Mouse (Mus musculus) liver, embryonic 15.5 days (tissue): ENCODE measurements around the gene Sgms1. TPM values are rescaled to one million over a fixed set of nuclear protein-coding genes. Genes with fewer than 3 reads are reported as not detected.
A peak's percentile ranks its signal among the peaks of the same experiment; 100 is the strongest.

Experiments
- ATAC-seq: fragments of 200-750 bp; cut with Nextera tagmentation; 2 replicates; pipeline ENCODE4 v1.8.0; 2017; ENCODE audit warnings: moderate number of reproducible peaks, mild to moderate bottlenecking, moderate library complexity; ENCODE audit not compliant: insufficient read depth
- H3K27ac ChIP-seq: fragments of 300-500 bp; sonication (generic); replicated peaks from 2 replicates; pipeline ENCODE4 v1.5.1; 2015; ENCODE audit warnings: mild to moderate bottlenecking, inconsistent platforms
- H3K27me3 ChIP-seq: fragments of 300-500 bp; sonication (generic); 2 replicates; pipeline ENCODE4 v1.6.1; 2015; ENCODE audit warnings: mild to moderate bottlenecking, inconsistent platforms
- H3K36me3 ChIP-seq: fragments of 300-500 bp; sonication (generic); replicated peaks from 2 replicates; pipeline ENCODE4 v1.6.1; 2015; ENCODE audit warnings: moderate library complexity, mild to moderate bottlenecking, inconsistent platforms
- H3K4me1 ChIP-seq: fragments of 300-500 bp; sonication (generic); replicated peaks from 2 replicates; pipeline ENCODE4 v1.6.1; 2015; ENCODE audit warnings: inconsistent platforms
- H3K4me2 ChIP-seq: fragments of 300-500 bp; sonication (generic); 2 replicates; pipeline ENCODE4 v1.6.1; 2015; ENCODE audit warnings: moderate library complexity, mild to moderate bottlenecking, inconsistent platforms
- H3K4me3 ChIP-seq: fragments of 300-500 bp; sonication (generic); replicated peaks from 2 replicates; pipeline ENCODE4 v1.5.1; 2015; ENCODE audit warnings: mild to moderate bottlenecking, inconsistent platforms
- H3K9ac ChIP-seq: fragments of 300-500 bp; sonication (generic); 2 replicates; pipeline ENCODE4 v1.6.1; 2015; ENCODE audit warnings: moderate library complexity, mild to moderate bottlenecking, inconsistent platforms
- H3K9me3 ChIP-seq: fragments of 300-500 bp; sonication (generic); replicated peaks from 2 replicates; pipeline ENCODE4 v1.6.1; 2016; ENCODE audit warnings: inconsistent platforms
- WGBS: fragments of 180-500 bp; shearing (Covaris S2); methylation state at CpG from one replicate; pipeline ENCODE4 v1.1.7; 2015; ENCODE audit warnings: mixed read lengths; ENCODE audit not compliant: insufficient replicate concordance; 5-methylcytosine and 5-hydroxymethylcytosine counted together
- polyA plus RNA-seq: library from polyadenylated mRNA; unstranded; fragments of >200 nt; fragmentation: Nextera tagmentation; extraction: Ambion mirVana; gene quantifications from 2 replicates; pipeline ENCODE4 v1.2.1, GENCODE M21; 2015

The Sgms1 gene
- polyA plus RNA-seq, 1 experiment from 2014 or later = 24.8 TPM

- Histone ChIP-seq H3K4me1 (peaks cover 4% of the 10 kb centered on the region), H3K4me2 (no peak overlapping the region), H3K9me3 (no peaks in the 10 kb centered on the region), H3K27ac (no peak overlapping the region), H3K27me3 (peaks cover 9% of the 10 kb centered on the region), H3K36me3 (no peaks in the 10 kb centered on the region), H3K9ac (no peak overlapping the region), H3K4me3 (no peak overlapping the region)
- ATAC-seq = no peak
- 74% methylated on average over 13 of the region's 13 CpGs for WGBS
These were observed 5.3 kb upstream of the Sgms1 start for GRCm38 (mm10) chr19:32394825-32395224.

GRCm38 (mm10) chr19:32393758-32394450 lies 4.4 kb upstream of the Sgms1 start:
- no peak overlapping the region for H3K4me2 ChIP-seq
- no peak overlapping the region for H3K27ac ChIP-seq
- no peaks in the 10 kb centered on the region for H3K36me3 ChIP-seq
- no peak overlapping the region for H3K4me3 ChIP-seq
- H3K9me3 ChIP-seq = no peaks in the 10 kb centered on the region
- no peak overlapping the region for H3K9ac ChIP-seq
- H3K4me1 ChIP-seq = peaks cover 13% of the 10 kb centered on the region
- no peak for ATAC-seq
- H3K27me3 ChIP-seq = peaks cover 18% of the 10 kb centered on the region
- 72% methylated on average over 8 of the region's 8 CpGs for WGBS

GRCm38 (mm10) chr19:32393092-32393745 lies 3.7 kb upstream of the Sgms1 start:
- WGBS = 71% methylated on average over 4 of the region's 4 CpGs
- H3K4me3 ChIP-seq = no peak overlapping the region

GRCm38 (mm10) chr19:32391441-32391840 lies 1.9 kb upstream of the Sgms1 start:
- peaks cover 43% of the 10 kb centered on the region for H3K27me3 ChIP-seq
- H3K9ac ChIP-seq = no peak overlapping the region
- H3K4me3 ChIP-seq = no peak overlapping the region
- peaks cover 35% of the 10 kb centered on the region for H3K4me1 ChIP-seq
- H3K9me3 ChIP-seq = no peaks in the 10 kb centered on the region
- ATAC-seq = no peak
- no peak overlapping the region for H3K27ac ChIP-seq
- H3K4me2 ChIP-seq = no peak overlapping the region
- no peaks in the 10 kb centered on the region for H3K36me3 ChIP-seq
- WGBS = 75% methylated on average over 3 of the region's 3 CpGs

More at GRCm38 (mm10) chr19:32393092-32393745, 3.7 kb upstream of the Sgms1 start:
- Histone ChIP-seq H3K27ac (no peak overlapping the region), H3K4me2 (no peak overlapping the region), H3K36me3 (no peaks in the 10 kb centered on the region), H3K4me1 (peaks cover 17% of the 10 kb centered on the region), H3K27me3 (peaks cover 25% of the 10 kb centered on the region), H3K9ac (no peak overlapping the region), H3K9me3 (no peaks in the 10 kb centered on the region)
- ATAC-seq = no peak

GRCm38 (mm10) chr19:32390116-32390515 lies 602 bp upstream of the Sgms1 start:
- Histone ChIP-seq H3K4me3 (peak overlapping the region; percentile 72), H3K9me3 (no peaks in the 10 kb centered on the region), H3K27ac (no peak overlapping the region), H3K4me1 (peaks cover 37% of the 10 kb centered on the region), H3K27me3 (peaks cover 54% of the 10 kb centered on the region), H3K4me2 (peak overlapping the region; percentile 98), H3K9ac (no peak overlapping the region), H3K36me3 (no peaks in the 10 kb centered on the region)
- ATAC-seq = no peak
- 40% methylated on average over 7 of the region's 7 CpGs for WGBS

DNA sequence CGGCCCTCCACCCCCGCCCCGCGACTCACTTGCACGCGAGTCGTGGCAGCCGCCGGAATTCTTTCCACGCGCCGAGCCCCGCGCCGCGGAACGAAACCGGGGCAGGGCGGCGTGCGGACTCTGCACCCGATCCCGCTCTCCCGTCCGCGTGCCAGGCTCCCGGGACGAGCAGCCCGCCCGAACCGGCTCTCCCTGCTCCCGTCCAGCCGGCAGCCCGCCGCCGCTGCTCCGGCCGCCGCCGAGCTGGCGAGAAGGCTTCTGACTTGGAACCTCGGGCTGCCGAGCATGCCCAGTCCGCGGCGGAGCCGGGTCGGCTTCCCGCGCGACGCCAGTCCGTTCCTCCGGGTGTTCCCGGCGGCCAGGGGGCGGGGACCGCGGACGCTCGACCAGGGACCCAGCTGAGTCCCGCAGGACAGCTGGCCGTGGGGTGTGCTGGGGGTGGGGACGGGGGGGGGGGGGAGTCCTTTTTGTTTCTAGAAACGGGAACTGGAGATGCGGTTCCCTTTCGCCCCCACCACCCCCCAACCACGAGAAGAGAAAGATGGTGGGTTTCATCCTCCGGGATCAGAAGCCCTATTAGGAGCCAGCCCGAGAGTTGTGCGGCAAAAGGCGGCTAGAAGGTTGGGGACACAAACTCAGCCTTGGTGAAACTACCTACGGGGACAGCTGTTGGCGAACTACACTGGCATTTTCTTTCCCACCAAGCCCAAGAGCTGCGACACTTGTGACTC lies 1.2 kb downstream of the Sgms1 start:
- under 1% methylated on average over 74 of the region's 75 CpGs for WGBS
- Histone ChIP-seq H3K4me2 (peak overlapping the region; percentile 98), H3K27me3 (peaks cover 62% of the 10 kb centered on the region), H3K4me1 (peaks cover 40% of the 10 kb centered on the region), H3K9ac (peak overlapping the region; percentile 67), H3K9me3 (no peaks in the 10 kb centered on the region), H3K27ac (peak overlapping the region; percentile 81), H3K4me3 (peak overlapping the region; percentile 72), H3K36me3 (no peaks in the 10 kb centered on the region)
- peak; percentile 83 for ATAC-seq

DNA sequence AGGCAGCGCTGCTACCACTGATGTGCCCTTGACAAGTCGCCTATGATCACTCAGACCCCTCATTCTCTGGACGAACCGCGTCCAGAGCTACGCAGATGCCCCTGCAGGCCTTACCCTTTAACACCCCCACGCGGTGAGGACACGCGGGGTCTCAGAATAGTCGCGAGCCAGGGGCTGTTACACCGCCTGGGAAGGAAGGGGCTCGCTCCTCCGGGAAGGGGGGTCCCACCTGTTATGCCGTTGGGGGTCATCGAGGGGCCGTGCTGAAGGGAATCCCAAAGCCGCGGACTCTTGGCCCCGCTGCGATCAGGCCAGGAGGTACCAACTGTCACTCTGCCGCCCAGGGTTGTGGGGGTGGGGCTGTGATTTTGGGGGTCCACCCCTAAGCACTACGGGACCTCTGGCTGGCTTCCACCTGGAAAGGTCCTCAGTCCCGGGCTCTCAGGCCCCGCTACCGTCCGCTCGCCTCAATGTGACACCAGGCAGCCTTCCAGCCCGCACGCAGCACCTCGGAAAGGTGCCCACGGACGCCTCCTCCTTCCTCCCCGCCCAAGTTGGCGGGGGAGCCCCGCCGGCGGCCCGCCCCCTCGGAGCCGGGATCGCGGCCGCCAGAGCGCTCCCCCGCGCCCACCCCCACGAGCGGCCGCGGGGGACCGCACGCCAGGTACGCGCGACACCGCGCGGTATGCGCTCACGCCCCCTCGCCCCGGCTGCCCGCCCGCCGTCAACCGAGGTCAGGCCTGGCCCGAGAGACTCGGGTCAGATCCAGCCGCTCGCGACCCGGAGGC lies 1.9 kb downstream of the Sgms1 start:
- H3K4me2 ChIP-seq = peak overlapping the region; percentile 98
- H3K9me3 ChIP-seq = no peaks in the 10 kb centered on the region
- peak overlapping the region; percentile 67 for H3K9ac ChIP-seq
- 1% methylated on average over 74 of the region's 74 CpGs for WGBS
- peaks cover 62% of the 10 kb centered on the region for H3K27me3 ChIP-seq
- no peaks in the 10 kb centered on the region for H3K36me3 ChIP-seq
- peaks cover 40% of the 10 kb centered on the region for H3K4me1 ChIP-seq
- peak overlapping the region; percentile 72 for H3K4me3 ChIP-seq
- peak; percentile 31 for ATAC-seq
- peak overlapping the region; percentile 81; the same call in 1 of the 2 replicates for H3K27ac ChIP-seq

DNA sequence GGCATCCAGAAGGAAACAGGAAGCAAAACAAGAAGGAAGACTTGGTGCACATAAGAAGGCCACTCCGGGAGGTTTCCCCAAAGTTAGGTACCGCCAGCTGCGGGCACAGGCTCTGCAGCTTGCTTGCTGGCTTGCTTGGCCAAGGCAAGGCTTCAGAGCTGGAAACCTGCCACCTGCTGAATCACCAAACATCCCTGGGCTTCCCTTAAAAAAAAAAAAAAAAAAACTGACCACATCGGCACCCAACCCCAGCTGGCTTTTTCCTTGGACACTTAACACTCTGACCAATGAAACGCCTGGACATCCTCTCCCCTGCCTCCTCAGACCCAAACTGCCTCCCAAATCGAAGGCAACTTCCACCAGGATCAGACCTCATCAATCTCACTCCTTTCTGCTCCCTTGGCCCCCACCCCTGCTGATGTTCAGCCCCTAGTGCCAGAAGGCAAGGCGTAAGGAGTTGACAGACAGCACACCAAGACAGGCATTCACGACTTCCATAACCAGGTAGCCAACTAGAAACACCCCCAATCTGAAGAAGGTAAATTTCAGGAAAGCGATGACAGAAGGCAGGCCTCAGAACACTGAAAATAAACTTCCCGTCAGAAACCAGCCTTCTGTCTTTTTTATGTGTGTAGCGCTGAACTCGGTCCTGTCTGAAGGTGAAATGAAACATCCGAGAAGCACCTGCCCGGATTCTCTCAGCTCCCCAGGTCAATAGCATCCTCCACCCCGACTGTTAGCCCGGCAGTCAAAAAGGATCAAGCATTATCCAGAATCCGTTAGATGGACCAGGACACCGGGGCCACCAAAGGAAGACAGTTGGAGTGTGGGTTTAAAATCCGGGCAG lies 2.7 kb downstream of the Sgms1 start:
- Histone ChIP-seq H3K27me3 (peaks cover 62% of the 10 kb centered on the region), H3K4me2 (peak overlapping the region; percentile 98), H3K36me3 (no peaks in the 10 kb centered on the region), H3K4me1 (peaks cover 41% of the 10 kb centered on the region), H3K9ac (0 out of 2 replicates have a peak overlapping the region, but pooled peaks have one; percentile 67), H3K27ac (no peak overlapping the region), H3K4me3 (peak overlapping the region; percentile 72), H3K9me3 (no peaks in the 10 kb centered on the region)
- 26% methylated on average over 19 of the region's 19 CpGs for WGBS
- no peak for ATAC-seq

DNA sequence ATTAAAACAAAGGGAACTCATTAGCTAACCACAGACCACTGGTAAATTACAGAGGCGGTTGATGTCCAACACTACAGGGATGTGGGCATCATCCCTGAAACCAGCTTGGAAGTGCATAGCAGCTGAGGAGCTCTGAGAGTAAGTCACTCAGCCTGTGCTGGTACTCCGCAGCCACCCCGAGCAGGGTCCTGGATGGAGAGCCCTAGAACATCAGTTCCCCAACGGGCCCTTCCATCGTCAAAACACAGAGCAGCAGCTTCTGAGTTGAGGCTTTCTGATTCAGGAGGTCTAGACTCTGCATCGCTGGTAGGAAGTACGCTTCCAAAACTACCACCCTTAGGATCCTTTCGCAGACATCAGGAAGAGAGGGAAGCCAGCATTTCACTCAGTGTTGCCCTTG lies 5.8 kb downstream of the Sgms1 start:
- H3K9me3 ChIP-seq = no peaks in the 10 kb centered on the region
- H3K9ac ChIP-seq = no peak overlapping the region
- WGBS = 80% methylated on average over 8 of the region's 8 CpGs
- H3K4me3 ChIP-seq = no peak overlapping the region
- H3K36me3 ChIP-seq = no peaks in the 10 kb centered on the region
- H3K4me2 ChIP-seq = no peak overlapping the region
- peaks cover 43% of the 10 kb centered on the region for H3K27me3 ChIP-seq
- peaks cover 53% of the 10 kb centered on the region for H3K4me1 ChIP-seq
- H3K27ac ChIP-seq = no peak overlapping the region
- no peak for ATAC-seq

DNA sequence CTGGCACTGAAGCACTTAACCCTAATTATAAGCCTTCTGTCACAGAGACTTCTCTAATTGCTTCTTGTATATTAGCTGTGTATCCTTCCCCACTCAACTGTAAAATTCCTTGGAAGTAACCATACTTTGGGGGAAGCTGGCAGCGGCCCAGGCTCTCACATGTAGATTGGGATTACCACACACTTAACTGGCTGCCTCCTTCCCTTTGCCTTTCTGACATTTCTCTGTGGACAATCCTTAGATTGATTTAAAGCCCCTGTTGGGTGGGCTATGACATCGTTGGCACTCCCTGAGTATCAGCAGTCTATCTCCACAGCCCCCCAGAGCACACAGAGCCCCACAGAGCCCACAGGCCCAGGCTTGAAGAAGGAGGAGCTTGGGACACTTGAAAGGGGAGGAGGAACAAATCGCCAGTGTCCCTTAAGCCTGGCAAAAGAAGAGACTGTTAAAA lies 8.0 kb downstream of the Sgms1 start:
- Histone ChIP-seq H3K9me3 (no peaks in the 10 kb centered on the region), H3K4me1 (peaks cover 39% of the 10 kb centered on the region), H3K27ac (no peak overlapping the region), H3K4me2 (no peak overlapping the region), H3K27me3 (peaks cover 21% of the 10 kb centered on the region), H3K36me3 (no peaks in the 10 kb centered on the region), H3K4me3 (no peak overlapping the region), H3K9ac (no peak overlapping the region)
- ATAC-seq = no peak
- 47% methylated on average over 3 of the region's 3 CpGs for WGBS
